Comparison of ENCODE assay signal across 12 mouse cellular contexts in genomic region chr9:79951984-79952383, GRCm38 (mm10).
DNase-seq lines count a peak whose midpoint lies in the region; ATAC-seq and TF ChIP-seq lines count a peak whose summit lies in the region.
"Had no signal": no experiment of that assay in that cellular context is flagged by ENCODE, and none has a peak within 500 bp of the region (broad histone marks: within the 10 kb centered on the region; RNA-seq: fewer than 3 reads in every experiment).

No protein-coding gene starts in this region.

- no peaks in the 10 kb centered on the region for H3K4me1 ChIP-seq in lung, embryonic 14.5 days (ENCODE audit: insufficient read depth)
- H3K4me1 ChIP-seq: neural tube, embryonic 12.5 days had no signal

- no peaks in the 10 kb centered on the region for H3K27me3 ChIP-seq in lung, embryonic 14.5 days (ENCODE audit: insufficient read depth, low read length)
- H3K27me3 ChIP-seq: neural tube, embryonic 12.5 days had no signal

- peak; percentile 35 for DNase-seq in lung, embryonic 14.5 days
- DNase-seq in lung, adult 18-20 months: no peak
- peak; percentile 17 for DNase-seq in gastrocnemius, postnatal 10 days
- DNase-seq in heart, postnatal 10 days: peak; percentile 59 to 75
- DNase-seq in skeletal muscle tissue, adult 2 months (ENCODE audit: low read depth, low spot score): peak; percentile 61
- DNase-seq in right cerebral cortex, adult 2 months (ENCODE audit: low spot score in 2 of 2): no peak
- DNase-seq in thymus, postnatal 36 days: no peak
- DNase-seq in testis, postnatal 10 days (ENCODE audit: low spot score): no peak
- DNase-seq: adrenal gland, adult 8-10 months; right cerebral cortex, postnatal 25 days had no signal

- WGBS in lung, embryonic 14.5 days: 79% methylated on average over 8 of the region's 8 CpGs

- no peak for ATAC-seq in lung, embryonic 14.5 days (ENCODE audit: insufficient read depth)
- ATAC-seq: forebrain, embryonic 16.5 days had no signal

- no peaks in the 10 kb centered on the region for H3K9me3 ChIP-seq in lung, embryonic 14.5 days (ENCODE audit: low read depth, low read length)
- H3K9me3 ChIP-seq: neural tube, embryonic 12.5 days had no signal

- no peak overlapping the region for H3K4me3 ChIP-seq in lung, embryonic 14.5 days (ENCODE audit: low read depth, low read length)
- H3K4me3 ChIP-seq: neural tube, embryonic 12.5 days had no signal

- H3K36me3 ChIP-seq in lung, embryonic 14.5 days (ENCODE audit: insufficient read depth): no peaks in the 10 kb centered on the region
- H3K36me3 ChIP-seq: neural tube, embryonic 12.5 days had no signal

- intact Hi-C loops in heart, postnatal 10 days (cut with DNase I): no loop called here

- H3K4me2 ChIP-seq in lung, embryonic 14.5 days: no peak overlapping the region
- H3K4me2 ChIP-seq: neural tube, embryonic 12.5 days had no signal

- no peak overlapping the region for H3K27ac ChIP-seq in lung, embryonic 14.5 days (ENCODE audit: low read depth)
- H3K27ac ChIP-seq: neural tube, embryonic 12.5 days had no signal

- H3K9ac ChIP-seq in lung, embryonic 14.5 days: no peak overlapping the region
- H3K9ac ChIP-seq: neural tube, embryonic 12.5 days had no signal

- no peak for TF ChIP-seq CTCF in lung, embryonic 14.5 days (IDR thresholded peaks at IDR 0.05; ENCODE audit: low read depth)

Comparison
In these comparisons a context has a peak if more than half of its experiments do, and no peak if none do; other contexts are left out.
1. DNase-seq: peak in lung, embryonic 14.5 days (single experiment), gastrocnemius, postnatal 10 days (single experiment), heart, postnatal 10 days (2 of 2) and skeletal muscle tissue, adult 2 months (single experiment); none in lung, adult 18-20 months (0 of 2), right cerebral cortex, adult 2 months (0 of 2), thymus, postnatal 36 days (0 of 2) and testis, postnatal 10 days (single experiment).